Mouse (Mus musculus) hindbrain, postnatal 0 days (tissue): Measurements from ENCODE around the gene Fignl1. TPM values are rescaled to one million over a fixed set of nuclear protein-coding genes. Genes with fewer than 3 reads are reported as not detected.

Source experiments
- ATAC-seq: fragments of 200-750 bp; cut with Nextera tagmentation; 2 replicates; pipeline ENCODE4 v1.8.0; 2017; ENCODE audit warnings: mild to moderate bottlenecking, moderate TSS enrichment, moderate library complexity
- DNase-seq: peaks from one replicate; pipeline ENCODE4 v3.0.0-alpha.2; 2015; ENCODE audit warnings: low spot score
- H3K27ac ChIP-seq: fragments of 300-500 bp; sonication (generic); 2 replicates; pipeline ENCODE4 v1.5.1; 2014; ENCODE audit warnings: mild to moderate bottlenecking
- H3K27me3 ChIP-seq: fragments of 300-500 bp; sonication (generic); 2 replicates; pipeline ENCODE4 v1.6.1; 2014; ENCODE audit warnings: low read length, mixed read lengths; ENCODE audit not compliant: insufficient read depth
- H3K36me3 ChIP-seq: fragments of 300-500 bp; sonication (generic); 2 replicates; pipeline ENCODE4 v1.6.1; 2014; ENCODE audit warnings: low read length, mixed read lengths; ENCODE audit not compliant: insufficient read depth
- H3K4me1 ChIP-seq: fragments of 300-500 bp; sonication (generic); 2 replicates; pipeline ENCODE4 v1.6.1; 2014; ENCODE audit warnings: antibody characterized with exemption, low read length, mixed read lengths; ENCODE audit not compliant: insufficient read depth
- H3K4me2 ChIP-seq: fragments of 300-500 bp; sonication (generic); 2 replicates; pipeline ENCODE4 v1.6.1; 2014; ENCODE audit warnings: low read depth, mild to moderate bottlenecking, low read length, moderate library complexity, mixed read lengths
- H3K4me3 ChIP-seq: fragments of 300-500 bp; sonication (generic); 2 replicates; pipeline ENCODE4 v1.5.1; 2014; ENCODE audit warnings: low read length
- H3K9ac ChIP-seq: fragments of 300-500 bp; sonication (generic); replicated peaks from 2 replicates; pipeline ENCODE4 v1.6.1; 2014; ENCODE audit warnings: mild to moderate bottlenecking, low read length, moderate library complexity, mixed read lengths
- H3K9me3 ChIP-seq: fragments of 300-500 bp; sonication (generic); 2 replicates; pipeline ENCODE4 v1.6.1; 2016; ENCODE audit warnings: low read length, mixed read lengths
- CTCF ChIP-seq: IDR thresholded peaks from 2 replicates; pipeline ENCODE4 v1.5.1; 2016; ENCODE audit warnings: antibody characterized with exemption, control low read depth, low read depth
- WGBS: fragments of 180-500 bp; shearing (Covaris S2); extraction: QIAGEN DNeasy Blood & Tissue Kit; methylation state at CpG from one replicate; pipeline ENCODE4 v1.1.7; 2014; 5-methylcytosine and 5-hydroxymethylcytosine counted together
- polyA plus RNA-seq: library from polyadenylated mRNA; unstranded; fragments of >200 nt; fragmentation: Nextera tagmentation; extraction: Ambion mirVana; gene quantifications from 2 replicates; pipeline ENCODE4 v1.2.1, GENCODE M21; 2015
- total RNA-seq: library from RNA; depleted of rRNA; stranded (reverse); fragments of >200 nt; gene quantifications from 2 replicates; pipeline ENCODE4 v1.2.3, GENCODE M21; 2014

Fignl1 gene
- total and polyA plus RNA-seq, 2 experiments from 2014 or later: 7.0 to 11.3 TPM

DNA sequence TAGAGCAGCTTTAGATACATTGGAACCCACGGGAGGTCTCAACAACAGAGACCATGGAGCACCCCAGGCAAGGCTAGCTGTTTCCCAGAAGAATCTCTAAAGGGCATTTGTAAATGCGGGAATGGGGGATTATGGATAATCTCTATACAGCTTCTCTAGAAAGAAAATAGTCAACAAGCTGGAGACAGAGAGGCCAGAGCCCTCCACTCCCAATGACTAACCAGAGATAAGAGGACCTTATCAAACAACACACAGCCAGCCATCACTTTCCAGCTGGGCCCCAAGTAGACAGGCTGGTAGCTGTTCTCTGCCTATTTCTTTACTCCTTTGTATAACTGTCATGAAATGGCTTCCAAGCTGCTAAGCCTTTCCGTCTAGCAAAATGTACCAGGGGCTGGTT lies 7.0 kb upstream of the Fignl1 start:
- Histone ChIP-seq H3K36me3 (no peaks in the 10 kb centered on the region), H3K4me2 (no peak overlapping the region), H3K27ac (no peak overlapping the region), H3K4me3 (no peak overlapping the region), H3K9me3 (no peaks in the 10 kb centered on the region), H3K4me1 (no peaks in the 10 kb centered on the region), H3K27me3 (no peaks in the 10 kb centered on the region), H3K9ac (no peak overlapping the region)
- no peak for ATAC-seq
- no peak for TF ChIP-seq CTCF
- no peak for DNase-seq
- 70% methylated on average over 3 of the region's 3 CpGs for WGBS

DNA sequence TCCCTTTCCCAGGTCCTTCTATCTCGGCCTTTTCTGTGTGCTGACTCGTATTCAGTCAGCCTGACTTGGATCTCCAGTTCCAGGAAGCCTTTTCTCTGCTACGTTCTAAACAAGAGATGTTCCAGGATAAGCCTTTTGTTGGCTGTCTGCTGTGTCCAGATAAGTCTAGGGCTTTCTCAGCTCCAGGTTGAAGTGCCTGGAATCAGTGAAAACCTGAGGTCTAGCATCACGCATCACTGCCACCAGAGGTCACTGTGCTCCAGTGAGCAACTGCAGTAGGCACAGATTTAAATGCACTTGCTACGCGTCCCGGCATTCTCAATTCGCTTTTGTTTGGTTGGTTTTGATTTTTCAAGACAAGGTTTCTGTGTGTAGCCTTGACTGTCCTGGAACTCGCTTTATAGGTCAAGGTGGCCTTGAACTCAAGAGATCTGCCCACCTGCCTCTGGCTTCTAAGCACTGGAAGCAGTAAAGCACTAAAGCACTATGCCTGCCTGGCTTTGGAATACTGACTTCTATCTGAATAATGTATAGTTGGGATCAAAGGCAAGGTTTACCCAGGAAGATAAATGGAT lies 3.2 kb upstream of the Fignl1 start:
- DNase-seq: peak; percentile 88
- Histone ChIP-seq H3K4me1 (no peaks in the 10 kb centered on the region), H3K36me3 (no peaks in the 10 kb centered on the region), H3K9ac (no peak overlapping the region), H3K4me2 (peak overlapping the region; percentile 40; the same call in 1 of the 2 replicates), H3K27me3 (no peaks in the 10 kb centered on the region), H3K9me3 (no peaks in the 10 kb centered on the region), H3K27ac (no peak overlapping the region), H3K4me3 (peak overlapping the region; percentile 2; the same call in 1 of the 2 replicates)
- ATAC-seq: 0 out of 2 replicates have a peak, but pooled peaks have one; percentile 31
- TF ChIP-seq CTCF: peak; percentile 94
- 21% methylated on average over 9 of the region's 9 CpGs for WGBS

DNA sequence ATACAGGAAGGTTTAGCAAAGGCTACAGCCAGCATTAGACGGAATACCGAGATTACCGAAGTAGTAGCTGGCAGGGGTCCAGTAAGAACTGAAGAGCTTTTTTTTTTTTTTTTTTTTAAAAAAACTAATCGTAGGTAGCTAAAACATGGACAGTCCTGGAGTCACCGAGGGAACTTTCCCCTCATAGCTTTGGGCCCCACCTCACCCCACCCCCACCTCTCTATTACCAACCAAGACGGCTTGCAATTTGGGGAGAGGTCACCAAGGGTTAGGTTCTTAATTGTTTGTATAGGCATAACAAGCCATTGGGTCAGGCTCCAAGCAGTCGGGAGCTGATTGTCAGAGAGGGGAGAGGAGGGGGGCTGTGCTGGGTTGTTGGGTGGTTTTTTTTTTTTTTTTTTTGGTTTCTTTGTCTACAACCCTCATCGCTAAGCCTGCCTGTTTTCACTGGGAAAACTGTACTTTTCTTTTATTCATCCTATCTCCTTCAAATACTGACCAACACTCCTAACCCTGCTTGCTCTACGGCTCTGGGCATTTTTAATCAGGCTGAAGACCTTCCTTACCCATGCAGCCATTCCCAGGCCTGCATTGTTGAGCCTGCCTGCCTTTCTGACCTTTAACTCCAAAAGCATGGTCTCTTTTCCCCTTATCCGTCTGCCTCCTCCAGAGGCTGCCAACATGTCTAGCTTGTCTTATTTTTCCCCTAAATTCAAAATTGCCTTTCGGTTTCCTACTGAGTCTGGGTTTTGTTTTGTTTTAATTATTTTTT lies 828 bp upstream of the Fignl1 start:
- no peaks in the 10 kb centered on the region for H3K4me1 ChIP-seq
- no peaks in the 10 kb centered on the region for H3K36me3 ChIP-seq
- peak overlapping the region; percentile 74 for H3K9ac ChIP-seq
- H3K4me2 ChIP-seq: peak overlapping the region; percentile 78
- DNase-seq (no peak), ATAC-seq (peak; percentile 46)
- 7% methylated on average over 11 of the region's 11 CpGs for WGBS
- H3K27me3 ChIP-seq: no peaks in the 10 kb centered on the region
- no peak for TF ChIP-seq CTCF
- H3K4me3 ChIP-seq: peak overlapping the region; percentile 50
- H3K9me3 ChIP-seq: no peaks in the 10 kb centered on the region
- H3K27ac ChIP-seq: peak overlapping the region; percentile 90

DNA sequence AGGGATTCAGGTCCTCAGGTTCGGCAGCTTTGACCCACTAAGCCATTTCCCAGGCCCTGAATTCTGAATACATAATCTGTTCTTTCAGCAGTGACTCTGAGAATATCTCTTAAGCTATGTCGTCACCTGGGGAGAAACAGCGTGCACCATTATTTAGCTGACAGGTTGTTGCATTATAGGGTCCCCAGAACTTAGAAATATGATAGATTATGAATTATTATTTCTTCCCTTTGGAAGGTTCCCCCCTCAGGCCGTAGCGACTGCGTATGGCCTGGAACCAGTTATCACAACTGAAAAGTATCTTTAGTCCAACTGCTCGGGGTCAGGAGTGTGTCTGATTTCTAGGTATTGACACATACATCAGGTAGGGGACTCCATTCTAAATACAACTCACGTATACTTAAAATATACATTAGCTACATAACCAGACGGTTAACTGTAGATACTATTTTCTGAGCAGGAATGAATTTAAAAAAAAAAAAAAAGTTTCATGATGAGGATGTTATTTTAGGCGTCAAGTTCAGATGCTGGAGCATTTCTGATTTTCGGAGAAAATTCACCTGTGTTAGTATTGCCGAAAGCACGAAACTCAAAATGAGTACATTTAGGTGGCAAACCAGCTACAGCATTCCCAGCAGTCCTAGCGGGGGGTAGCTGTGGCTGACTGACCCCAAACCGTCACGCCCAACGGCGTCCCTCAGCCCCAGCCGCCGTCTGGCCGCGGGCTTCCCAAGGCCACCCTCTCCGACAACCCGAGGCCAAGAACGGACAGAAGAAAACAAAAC lies 535 bp downstream of the Fignl1 start:
- no peaks in the 10 kb centered on the region for H3K4me1 ChIP-seq
- peak overlapping the region; percentile 74; the same call in 1 of the 2 replicates for H3K9ac ChIP-seq
- no peaks in the 10 kb centered on the region for H3K9me3 ChIP-seq
- no peak for ATAC-seq
- H3K27ac ChIP-seq: peak overlapping the region; percentile 90; the same call in 1 of the 2 replicates
- no peak for TF ChIP-seq CTCF
- peak overlapping the region; percentile 50 for H3K4me3 ChIP-seq
- H3K36me3 ChIP-seq: no peaks in the 10 kb centered on the region
- no peaks in the 10 kb centered on the region for H3K27me3 ChIP-seq
- 9% methylated on average over 25 of the region's 25 CpGs for WGBS
- DNase-seq: no peak
- H3K4me2 ChIP-seq: peak overlapping the region; percentile 78

DNA sequence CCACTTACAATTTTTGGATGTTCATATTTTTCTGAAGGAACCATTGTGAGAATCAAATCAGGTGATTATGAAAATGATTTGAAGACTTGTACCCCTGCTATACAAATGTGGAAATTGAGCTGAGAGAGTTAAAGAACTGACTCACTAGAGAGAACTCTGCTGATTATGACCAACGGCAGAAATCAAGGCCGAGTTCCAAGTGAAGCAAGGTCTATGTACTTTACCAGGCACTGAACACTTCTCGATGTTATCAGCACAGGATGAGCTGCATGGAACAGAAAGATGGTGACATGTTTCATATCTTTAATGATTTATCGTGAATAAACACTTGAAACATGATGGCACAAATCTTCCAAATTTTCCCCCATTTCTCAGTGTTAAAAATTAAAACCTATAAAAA lies 2.8 kb downstream of the Fignl1 start:
- Histone ChIP-seq H3K9me3 (no peaks in the 10 kb centered on the region), H3K9ac (no peak overlapping the region), H3K4me2 (no peak overlapping the region), H3K27ac (no peak overlapping the region), H3K4me1 (no peaks in the 10 kb centered on the region), H3K36me3 (peaks cover 18% of the 10 kb centered on the region; the same call in 1 of the 2 replicates), H3K27me3 (no peaks in the 10 kb centered on the region), H3K4me3 (no peak overlapping the region)
- 94% methylated on average over 4 of the region's 4 CpGs for WGBS
- no peak for TF ChIP-seq CTCF
- DNase-seq (no peak), ATAC-seq (no peak)

DNA sequence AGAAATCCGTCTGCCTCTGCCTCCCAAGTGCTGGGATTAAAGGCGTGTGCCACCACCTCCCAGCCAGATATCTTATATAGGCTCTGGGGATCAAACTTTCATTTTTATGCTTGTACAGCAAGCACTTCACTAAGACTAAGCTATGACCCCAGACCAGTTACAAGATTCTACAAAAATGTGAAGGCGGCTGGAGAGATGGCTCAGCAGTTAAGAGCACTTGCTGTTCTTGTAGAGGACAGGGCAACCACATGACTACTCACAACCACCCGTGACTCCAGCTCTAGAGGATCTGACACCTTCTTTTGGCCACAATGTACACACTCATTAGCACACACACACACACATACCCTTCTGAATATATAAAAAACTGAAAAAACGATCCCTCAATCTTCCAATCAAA lies 4.3 kb downstream of the Fignl1 start:
- no peak overlapping the region for H3K27ac ChIP-seq
- peaks cover 18% of the 10 kb centered on the region; the same call in 1 of the 2 replicates for H3K36me3 ChIP-seq
- no peaks in the 10 kb centered on the region for H3K27me3 ChIP-seq
- TF ChIP-seq CTCF: no peak
- H3K4me3 ChIP-seq: no peak overlapping the region
- WGBS: 89% methylated on average over 5 of the region's 5 CpGs
- ATAC-seq (no peak), DNase-seq (no peak)
- H3K9me3 ChIP-seq: no peaks in the 10 kb centered on the region
- H3K4me1 ChIP-seq: no peaks in the 10 kb centered on the region
- no peak overlapping the region for H3K4me2 ChIP-seq
- H3K9ac ChIP-seq: no peak overlapping the region
